Mouse (Mus musculus) G1E-ER4 (cell line): Measurements from ENCODE around the gene Micall1. TPM values are rescaled to one million over a fixed set of nuclear protein-coding genes. Genes with fewer than 3 reads are reported as not detected.

Source experiments
- GATA1 ChIP-seq: IDR thresholded peaks from one replicate; pipeline ENCODE4 v1.8.0; 2012; ENCODE audit warnings: low read length, inconsistent platforms
- polyA plus RNA-seq: library from polyadenylated mRNA; stranded (reverse); fragments of >175 nt; gene quantifications from 2 replicates; pipeline ENCODE4 v1.2.3, GENCODE M21; 2012

Micall1 gene
- 25.5 and 25.7 TPM in 2 replicates for polyA plus RNA-seq

DNA sequence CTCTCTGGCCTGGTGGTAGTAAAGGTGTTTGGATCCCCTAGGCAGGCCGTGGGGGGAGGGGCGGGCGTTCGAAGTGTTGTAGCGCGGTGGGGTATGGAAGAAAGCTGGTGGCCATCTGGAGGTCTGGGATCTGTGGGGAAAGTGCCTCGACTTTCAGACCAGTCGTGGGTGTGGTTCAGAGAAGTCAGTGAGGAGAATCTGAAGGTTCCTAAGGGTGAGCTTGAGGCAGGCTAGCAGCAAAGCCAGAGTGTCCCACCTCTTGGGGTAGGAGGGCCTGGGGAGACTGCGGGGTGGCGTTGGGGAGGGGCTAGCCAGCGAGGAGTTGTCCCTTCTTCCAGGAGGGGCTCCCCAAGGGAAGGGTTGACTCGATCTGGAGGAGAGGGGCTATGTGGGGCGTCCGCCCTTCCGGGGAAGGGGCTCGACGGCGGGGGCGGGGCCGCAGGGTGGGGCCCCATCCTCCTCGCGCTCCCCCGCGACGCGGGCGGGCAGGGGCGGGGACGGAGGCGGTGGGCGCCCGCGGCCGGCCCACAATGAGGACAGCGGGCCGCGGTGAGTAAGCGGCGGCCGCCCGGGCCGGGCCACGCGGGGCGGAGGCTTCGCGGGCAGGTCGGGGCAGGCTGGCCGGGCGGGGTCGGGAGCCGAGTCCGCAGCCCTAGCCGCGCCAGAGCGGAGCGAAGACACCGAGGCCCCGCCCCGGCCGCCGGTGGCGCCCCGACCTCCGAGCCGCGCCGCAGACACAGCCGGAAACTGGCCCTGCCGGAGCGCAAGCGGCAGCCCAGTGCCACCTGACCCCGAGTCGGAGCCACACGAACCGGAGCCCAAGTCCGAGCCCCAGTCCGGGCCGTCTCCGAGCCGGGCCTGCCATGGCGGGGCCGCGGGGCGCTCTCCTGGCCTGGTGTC lies at the start of gene Micall1:
Micall1 (plus strand) TSS at position 478 of the 900 bp plus-strand sequence.
- no peak for TF ChIP-seq GATA1

DNA sequence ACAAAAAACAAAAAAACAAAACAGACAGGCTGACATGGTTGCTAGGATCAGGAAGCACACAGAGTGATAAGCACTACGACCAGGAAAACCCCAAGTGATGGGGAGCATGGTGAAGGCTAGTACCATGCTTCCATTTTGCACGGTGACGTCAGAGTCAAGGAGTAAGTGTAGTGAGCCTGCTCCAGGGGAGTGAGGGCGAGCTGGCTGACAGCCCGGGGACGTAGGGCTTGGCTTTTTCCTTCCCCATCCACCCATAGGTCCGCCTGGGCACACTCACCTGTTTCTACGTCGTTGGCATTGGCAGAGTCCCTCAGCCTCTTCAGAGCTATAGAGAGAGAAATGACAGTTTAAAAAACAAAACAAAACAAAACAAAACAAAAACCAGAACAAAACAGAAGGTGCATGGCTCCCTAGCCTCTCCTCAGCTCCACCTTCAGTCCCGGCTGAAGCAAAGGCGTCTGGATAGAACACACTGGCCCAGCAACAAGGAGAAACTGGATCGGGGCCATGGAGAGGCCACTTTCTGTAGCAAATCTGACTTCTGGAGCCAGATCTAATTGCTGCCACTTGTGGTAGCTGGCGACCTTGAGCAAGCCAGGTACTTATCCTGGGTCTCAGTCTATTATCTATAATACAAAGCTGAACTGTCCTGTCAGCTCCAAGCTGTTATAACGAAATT lies 47.7 kb upstream of the Micall1 start:
- TF ChIP-seq GATA1 = no peak

DNA sequence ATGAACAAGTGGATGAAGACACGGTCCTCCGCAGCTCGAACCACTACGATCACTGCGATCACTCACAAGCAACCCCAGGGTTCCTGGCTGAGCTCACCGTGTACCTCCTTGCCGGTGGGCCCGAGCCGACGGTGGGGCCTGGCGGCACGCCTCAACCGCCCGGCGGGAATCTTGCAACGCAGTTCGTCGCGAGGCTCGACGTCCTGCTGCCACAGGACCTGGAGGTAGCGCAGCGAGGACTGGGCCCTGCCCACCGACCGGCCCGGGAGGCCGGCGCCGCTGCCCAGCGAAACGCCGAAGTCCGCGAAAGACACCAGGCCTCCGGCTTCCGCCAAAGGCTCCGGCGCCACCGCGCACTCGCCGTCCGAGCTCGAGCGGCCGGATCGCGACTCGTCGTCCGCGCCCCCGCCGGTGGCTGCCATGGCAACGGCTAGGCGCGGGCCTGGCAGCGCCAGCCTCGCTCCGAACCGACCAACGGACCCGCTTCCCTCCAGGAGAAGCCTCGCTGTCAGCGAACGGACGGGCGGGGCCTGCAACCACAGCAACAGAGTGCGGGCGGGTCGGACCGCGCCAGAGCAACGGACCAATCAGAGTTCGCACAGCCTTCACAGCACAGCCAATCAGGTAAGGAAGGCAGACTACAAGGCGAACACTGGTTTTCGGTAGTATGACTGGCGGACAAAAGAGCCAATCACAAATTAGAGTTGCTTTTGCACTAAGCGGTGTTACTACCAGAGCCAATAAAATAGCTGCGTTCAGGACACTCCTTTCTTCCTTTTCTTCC lies 46.1 kb upstream of the Micall1 start, which contains the start of gene Ankrd54:
Ankrd54 (minus strand) TSS at position 518 of the 784 bp plus-strand sequence.
- TF ChIP-seq GATA1 = no peak

DNA sequence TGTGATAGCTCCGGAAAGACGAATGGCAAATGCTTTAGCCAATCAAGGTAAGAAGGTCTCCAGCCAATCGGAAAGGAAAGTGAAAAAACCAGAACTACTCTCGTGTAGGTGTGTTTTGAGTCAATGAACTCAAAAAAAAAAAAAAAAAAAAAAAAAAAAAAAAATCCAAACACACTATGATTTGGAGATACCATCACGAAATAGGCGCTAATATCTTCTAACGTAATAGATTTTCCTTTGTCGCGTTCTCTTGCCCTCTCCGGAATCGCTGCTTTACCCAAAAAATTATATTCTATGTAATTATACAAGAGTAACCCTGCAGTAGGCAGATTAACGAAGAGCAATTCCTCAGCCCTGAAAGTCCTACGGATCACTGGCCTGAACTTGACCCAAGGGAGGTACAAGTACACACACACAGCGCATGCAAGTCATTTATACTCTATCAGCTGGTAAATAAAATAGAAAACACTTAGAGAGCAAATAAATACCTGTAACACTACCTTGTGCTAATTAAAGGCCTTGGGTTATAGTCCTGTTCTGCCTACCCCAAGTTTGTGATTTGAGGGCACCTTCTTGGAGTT lies 45.4 kb upstream of the Micall1 start:
- TF ChIP-seq GATA1 = no peak

DNA sequence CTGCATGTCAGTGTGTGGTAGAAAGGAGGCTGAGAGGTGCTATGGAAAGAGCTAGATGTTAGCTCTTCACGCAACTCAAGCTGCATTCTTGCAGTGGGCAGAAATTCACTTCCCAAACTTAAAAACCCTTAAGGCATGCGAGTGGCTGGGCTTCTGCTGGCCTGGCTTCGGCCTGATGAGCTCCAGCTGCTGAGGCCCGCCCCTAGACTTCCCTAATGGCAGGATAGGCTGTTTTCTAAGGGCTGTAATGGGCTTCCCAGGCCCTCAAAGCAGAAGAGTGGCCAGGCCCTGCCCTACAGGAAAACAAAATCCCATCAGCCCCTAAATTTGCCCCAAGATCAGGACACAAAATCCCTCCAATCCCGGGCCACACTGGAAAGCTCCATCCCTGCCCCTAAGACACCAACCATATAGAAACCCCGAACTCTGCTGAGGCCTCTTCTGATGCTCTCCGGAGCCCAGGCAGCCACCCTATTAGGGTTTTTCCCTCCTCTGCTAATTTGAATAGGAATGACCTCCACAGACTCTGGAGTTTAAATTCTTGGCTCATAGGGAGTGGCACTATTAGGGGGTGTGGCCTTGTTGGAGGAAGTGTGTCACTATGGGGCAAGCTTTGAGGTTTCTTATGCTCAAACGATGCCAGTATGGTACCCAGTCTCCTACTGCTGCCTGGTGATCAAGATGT lies 43.5 kb upstream of the Micall1 start:
- TF ChIP-seq GATA1 = no peak

DNA sequence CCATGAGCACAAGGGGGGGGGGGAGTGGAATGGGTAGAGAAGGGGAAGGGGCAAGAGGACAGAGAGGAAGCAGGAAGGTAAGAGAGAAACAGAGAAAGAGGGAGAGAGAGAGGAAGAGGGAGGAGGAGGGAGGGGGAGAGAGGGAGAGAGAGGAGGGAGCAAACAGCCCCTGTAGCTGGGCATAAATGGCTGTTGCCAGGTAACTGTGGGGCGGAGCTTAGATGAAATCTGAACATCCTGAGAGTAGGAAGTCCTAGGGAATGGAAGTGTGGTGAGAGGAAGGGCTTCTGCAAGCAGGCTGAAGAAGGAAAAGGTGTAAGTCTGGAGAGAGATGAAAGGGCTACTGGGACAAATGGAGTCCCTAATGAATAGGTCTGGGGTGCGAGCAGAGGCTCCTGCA lies 42.4 kb upstream of the Micall1 start:
- no peak for TF ChIP-seq GATA1

DNA sequence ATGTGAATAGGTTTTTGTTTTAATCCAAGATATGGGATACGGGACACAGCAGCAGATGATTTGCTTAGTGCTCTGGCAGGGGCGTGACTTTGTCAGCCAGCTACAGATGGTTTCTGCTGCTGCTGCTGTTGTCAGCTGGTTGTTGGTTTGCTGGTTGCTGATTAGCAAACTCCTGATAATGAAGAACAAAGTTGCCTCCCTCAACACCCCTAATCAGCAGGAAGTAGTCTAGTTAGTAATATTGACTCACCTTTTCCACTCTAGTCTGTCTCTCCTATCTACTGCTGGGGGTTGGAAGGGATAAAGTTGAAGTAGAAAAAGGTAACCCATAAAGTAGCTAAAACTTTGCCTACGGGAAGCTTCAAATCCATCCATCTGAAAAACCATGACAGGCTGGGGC lies 41.1 kb upstream of the Micall1 start:
- peak; percentile 77 for TF ChIP-seq GATA1

DNA sequence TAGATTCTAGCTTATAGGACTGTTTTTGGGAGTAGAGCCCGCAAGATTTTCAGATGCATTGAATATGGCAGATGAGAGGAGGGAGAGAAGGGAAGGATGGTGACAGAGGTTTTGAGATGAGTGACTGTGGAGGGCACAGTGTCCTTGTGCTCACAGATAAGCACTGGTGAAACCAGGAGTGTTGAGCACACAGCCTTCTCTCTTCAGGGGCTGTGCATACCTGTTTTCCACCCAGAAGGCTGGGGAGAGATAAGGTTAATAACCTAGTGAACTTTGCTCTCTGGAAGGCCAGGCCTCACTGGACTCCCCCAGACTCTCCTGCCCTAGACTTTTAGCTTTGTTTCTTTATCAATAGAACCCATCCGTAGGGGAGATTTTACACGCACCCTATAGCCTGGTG lies 40.3 kb upstream of the Micall1 start:
- no peak for TF ChIP-seq GATA1

DNA sequence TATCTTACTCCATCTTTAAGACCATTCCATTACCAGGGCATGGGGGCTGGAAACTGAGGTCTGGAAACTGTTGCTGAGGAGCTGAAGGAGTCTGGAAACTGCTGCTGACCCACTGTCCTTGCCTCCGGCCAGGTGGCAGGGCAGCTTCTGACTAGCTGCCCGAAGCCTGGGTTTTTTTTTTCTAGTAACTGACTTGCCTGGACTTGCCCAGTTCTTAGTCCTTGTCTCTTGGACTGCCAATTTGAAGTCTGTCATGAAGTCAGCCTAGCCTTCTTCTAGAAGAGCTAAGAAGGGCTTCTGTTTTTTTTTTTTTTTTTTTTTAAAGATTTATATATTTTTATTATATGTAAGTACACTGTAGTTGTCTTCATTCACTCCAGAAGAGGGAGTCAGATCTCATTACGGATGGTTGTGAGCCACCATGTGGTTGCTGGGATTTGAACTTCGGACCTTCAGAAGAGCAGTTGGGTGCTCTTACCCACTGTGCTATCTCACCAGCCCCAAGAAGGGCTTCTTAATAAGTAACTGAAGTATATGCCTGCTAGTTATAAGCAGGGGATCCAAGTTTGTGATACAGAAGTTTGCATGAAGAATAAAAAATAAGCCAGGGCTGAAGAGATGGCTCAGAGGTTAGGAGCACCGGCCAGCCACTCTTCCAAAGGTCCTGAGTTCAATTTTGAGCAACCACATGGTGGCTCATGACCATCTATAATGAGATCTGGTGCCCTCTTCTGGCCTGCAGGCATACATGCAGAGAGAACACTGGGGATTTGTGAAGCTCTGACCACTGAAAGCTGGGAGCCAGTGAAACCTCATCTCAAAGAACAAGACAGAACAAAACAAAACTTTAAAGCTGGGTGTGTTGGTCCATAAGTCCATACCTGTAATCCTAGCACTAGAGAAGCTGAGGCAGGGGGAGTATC lies 37.3 kb upstream of the Micall1 start:
- no peak for TF ChIP-seq GATA1

DNA sequence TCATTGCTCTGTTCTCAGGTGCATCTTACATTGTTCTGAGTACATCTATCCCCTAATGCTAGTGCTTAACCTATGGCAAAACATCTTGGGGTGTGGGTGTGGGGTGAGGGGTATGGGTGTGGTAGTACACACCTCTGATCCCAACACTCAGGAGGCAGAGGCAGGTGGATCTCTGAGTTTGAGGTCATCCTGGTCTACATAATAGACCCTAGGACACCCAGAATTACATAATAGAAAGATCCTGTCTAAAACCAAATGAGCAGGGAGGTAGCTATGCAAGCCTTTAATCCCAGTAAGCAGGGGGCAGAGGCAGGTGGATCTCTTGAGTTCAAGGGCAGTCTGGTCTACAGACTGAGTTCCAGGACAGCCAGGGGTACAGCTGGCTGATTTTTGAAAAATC lies 34.9 kb upstream of the Micall1 start:
- TF ChIP-seq GATA1 = no peak

DNA sequence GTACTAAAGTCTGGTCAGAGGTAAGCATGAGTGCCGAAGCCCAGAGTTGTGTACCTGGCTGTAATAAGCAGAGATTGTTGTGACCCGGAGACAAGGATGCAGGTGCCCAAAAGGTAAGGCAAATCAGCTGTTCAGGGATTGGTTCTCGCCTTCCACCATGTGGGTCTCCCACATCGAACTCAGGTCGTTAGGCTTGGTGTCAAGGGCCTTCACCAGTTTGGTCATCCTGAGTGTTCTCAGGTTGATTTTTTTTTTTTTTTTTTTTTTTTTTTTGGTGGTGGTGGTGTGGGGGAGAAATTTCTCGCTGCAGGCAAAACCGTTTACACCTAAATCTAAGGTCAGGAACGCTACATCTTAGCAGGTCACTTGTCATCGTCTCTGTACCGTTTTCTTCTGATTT lies 34.3 kb upstream of the Micall1 start:
- TF ChIP-seq GATA1 = no peak

DNA sequence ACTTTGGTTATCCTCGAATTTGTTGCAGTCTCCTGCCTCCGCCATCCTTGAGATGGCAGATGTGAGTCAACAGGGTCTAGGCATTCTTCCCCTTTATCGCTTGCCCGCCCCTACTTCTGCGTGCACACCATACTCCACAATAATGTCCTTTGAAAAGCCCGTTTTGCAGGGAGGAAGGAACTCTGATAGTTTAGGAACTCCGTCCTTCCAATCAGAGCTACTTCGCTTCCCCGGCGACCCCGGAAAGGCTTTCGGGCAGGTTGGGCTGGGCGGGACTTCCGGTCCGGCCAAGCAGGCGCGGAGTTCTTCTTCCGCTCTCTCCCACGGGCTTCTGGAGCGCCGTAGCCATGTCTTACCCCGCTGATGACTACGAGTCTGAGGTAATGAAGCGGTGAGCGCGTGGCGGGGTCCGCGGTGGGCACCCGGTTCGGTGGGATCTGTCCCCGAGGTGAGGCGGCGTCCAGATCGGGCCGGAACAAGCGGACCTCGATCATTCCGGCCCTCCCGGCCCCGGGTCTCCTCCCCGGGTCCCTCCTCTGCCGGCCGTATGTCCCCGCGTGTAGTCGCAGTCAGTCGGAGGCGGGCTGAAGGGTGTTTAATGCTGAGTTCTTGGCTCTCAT lies 33.7 kb upstream of the Micall1 start, which contains the start of gene Eif3l:
Eif3l (plus strand) TSS at position 267 of the 620 bp plus-strand sequence.
- TF ChIP-seq GATA1 = no peak

DNA sequence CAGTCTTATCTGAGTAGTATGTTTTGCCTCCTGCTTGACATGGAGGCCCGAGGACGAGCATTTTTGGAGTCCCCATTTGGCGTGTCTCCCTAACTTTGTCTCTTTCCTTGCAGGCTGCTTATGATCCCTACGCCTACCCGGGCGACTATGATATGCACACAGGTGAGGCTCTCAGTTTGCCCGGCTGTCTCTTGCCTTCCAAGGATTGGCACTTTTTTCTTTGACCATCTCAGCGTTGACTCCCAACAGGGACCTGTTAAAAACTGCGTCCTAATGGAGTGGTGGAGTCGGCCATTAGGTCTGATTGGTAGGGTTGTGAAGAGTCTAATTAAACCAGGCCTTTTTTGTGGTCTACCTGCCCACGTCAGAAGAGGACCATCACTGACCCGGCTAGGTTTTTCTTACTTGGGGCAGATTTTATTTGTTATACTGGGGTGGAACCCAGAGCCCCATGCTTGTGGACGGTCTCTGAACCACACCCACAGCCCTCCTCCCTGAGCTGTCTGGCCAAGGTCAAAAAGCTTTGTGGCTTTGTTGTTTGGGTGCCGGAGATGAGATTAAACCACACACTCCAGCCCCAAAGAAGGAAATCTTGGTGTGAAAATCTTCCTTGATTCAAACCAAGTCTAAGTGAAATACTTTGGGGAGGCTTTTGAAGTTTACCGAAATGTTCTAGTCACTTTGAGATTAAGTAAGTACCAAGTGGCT lies 32.9 kb upstream of the Micall1 start:
- no peak for TF ChIP-seq GATA1

DNA sequence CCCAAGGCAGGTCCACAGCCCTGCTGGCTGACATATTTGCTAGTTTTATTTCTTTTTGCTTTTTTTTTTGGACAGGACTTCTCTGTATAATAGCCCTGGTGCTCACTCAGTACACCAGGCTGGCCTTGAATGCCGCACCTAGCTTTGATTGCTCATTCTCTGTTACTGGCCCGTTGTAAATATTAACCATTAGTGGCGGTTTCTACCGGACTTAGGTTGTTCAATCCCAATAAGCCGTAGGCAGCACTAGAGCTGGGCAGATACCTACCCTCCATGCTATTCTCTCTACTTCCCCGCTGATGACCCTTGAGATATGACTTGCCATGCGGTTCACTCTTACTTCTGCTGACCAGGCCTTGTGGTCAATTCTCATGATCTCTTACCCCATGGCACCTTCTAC lies 29.1 kb upstream of the Micall1 start:
- TF ChIP-seq GATA1 = no peak
